Mouse (Mus musculus): Measurements from ENCODE around the gene Tlr7.

- TF ChIP-seq CTCF (conservative IDR thresholded peaks at IDR 0.05 in 1 of 2, IDR thresholded peaks at IDR 0.05 in 1 of 2; ENCODE audit: low read depth in 2 of 2, low read length in 2 of 2) = no peak
- TF ChIP-seq MAZ (IDR thresholded peaks at IDR 0.05; ENCODE audit: low read depth, low read length) = no peak
- no peak for TF ChIP-seq ZC3H11A (IDR thresholded peaks at IDR 0.05; ENCODE audit: low read depth, low read length)
- no peak for TF ChIP-seq TBP (conservative IDR thresholded peaks at IDR 0.05; ENCODE audit: low read depth, low read length)
- no peak for TF ChIP-seq MXI1 (IDR thresholded peaks at IDR 0.05; ENCODE audit: low read depth, low read length)
- TF ChIP-seq SIN3A (IDR thresholded peaks at IDR 0.05; ENCODE audit: low read length) = no peak
- no peak for TF ChIP-seq ELF1 (IDR thresholded peaks at IDR 0.05; ENCODE audit: low read depth, low read length)
- no peak for TF ChIP-seq PAX5 (IDR thresholded peaks at IDR 0.05; ENCODE audit: low read length)
- TF ChIP-seq HCFC1 (IDR thresholded peaks at IDR 0.05; ENCODE audit: low read depth, low read length) = no peak
- no peak for TF ChIP-seq MYC (IDR thresholded peaks at IDR 0.05; ENCODE audit: low read depth, low read length)
- TF ChIP-seq MEF2A (IDR thresholded peaks at IDR 0.05; ENCODE audit: borderline replicate concordance, low read depth, low read length) = no peak
- TF ChIP-seq USF1 (IDR thresholded peaks at IDR 0.05; ENCODE audit: low read depth, low read length) = no peak
Measured at GRCm38 (mm10) chrX:167264086-167264485, 66.3 kb downstream of the Tlr7 start, which contains the start of gene Tlr8.
